Mouse (Mus musculus) 3134 (cell line): ENCODE results near the gene Gm21870.
"Not testable (repeated sequence)": the region's sequence is repeated elsewhere in the genome, so short reads cannot be mapped to it uniquely, and the experiment has no call there.

Experiments
- DNase-seq: peaks from one replicate; pipeline ENCODE4 v3.0.0-alpha.2; 2011; ENCODE audit warnings: low spot score; ENCODE audit not compliant: insufficient read length; ENCODE audit errors: extremely low read depth

Gm21870 gene

DNA sequence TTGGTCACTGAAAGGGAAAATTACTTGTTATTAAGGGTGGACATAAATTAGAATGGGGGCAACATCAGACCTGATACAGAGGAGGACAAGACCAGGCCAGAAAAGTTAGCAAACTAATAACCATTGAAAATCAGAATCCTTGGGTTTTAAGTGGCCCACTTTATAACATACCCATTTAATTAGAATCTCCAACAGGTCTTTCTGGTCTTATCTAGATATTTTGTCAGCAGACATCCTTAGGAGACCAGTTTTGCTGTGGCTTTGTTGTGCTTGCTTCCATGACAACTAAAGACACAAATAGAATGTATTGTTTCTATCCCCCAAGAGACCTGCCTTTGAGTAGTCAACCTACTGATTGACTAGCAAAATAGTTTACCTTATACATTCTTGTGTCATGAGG is at the start of gene Gm21870:
Gm21870 (minus strand) TSS at position 101 of the 400 bp plus-strand sequence.
- DNase-seq: not testable (repeated sequence)

DNA sequence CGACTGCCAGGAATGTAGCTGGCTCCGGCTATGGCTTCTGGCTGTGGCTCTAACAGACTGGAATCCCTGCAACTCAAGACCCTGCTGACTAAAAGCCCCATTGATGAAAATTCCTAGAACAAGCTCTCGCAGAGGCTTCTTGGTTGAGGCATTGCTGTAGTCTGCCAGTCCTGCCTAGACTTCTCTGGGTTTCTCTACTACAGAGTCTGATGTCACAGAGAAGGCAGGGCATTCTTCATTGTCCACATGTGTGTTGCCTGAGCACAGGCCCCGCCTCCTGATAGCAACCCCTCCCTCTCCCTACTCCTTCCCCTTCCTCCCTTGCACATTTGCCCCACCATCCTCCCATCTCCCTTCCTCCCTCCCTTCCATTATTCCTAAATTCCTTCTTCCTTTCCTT is 30.2 kb downstream of the Gm21870 start, which contains the start of gene Btbd35f6:
Btbd35f6 (minus strand) TSS at position 101 of the 400 bp plus-strand sequence.
- DNase-seq: not testable (repeated sequence)
